Mouse (Mus musculus) heart, adult 2 months (tissue): Measurements from ENCODE around the gene Sympk.

Experiments
- CTCF ChIP-seq: fragments of 200-600 bp; IDR thresholded peaks from 2 replicates; pipeline ENCODE4 v1.8.1; 2022; ENCODE audit warnings: antibody characterized with exemption, mild to moderate bottlenecking, moderate library complexity
- EP300 ChIP-seq: fragments of 200-500 bp; IDR thresholded peaks from 2 replicates; pipeline ENCODE4 v1.6.1; 2011; ENCODE audit warnings: low read depth, low read length, control low read depth; ENCODE audit not compliant: insufficient read depth
- POLR2A ChIP-seq: fragments of 200-500 bp; IDR thresholded peaks from 2 replicates; pipeline ENCODE4 v1.6.1; 2011; ENCODE audit warnings: mild to moderate bottlenecking, low read depth, low read length, control low read depth; ENCODE audit not compliant: insufficient read depth

DNA sequence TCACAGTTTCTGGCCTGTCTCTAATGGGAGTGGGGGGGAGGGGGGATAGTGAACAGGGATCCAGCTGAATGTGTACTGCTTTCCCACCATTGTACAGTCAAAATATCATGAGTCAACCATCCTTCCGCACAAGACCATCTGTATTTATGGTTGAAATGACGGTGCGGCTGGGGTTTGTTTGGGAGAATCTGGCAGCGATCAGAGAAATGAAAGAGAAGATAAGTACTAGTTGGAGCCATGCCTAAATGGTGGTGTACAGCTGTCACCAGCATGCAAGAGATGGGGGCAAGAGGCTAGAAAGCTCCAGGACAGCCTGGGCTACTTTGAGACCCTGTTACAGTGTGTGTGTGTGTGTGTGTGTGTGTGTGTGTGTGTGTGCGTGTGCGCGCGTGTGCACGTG lies 45.8 kb upstream of the Sympk start:
- TF ChIP-seq CTCF (no peak), EP300 (no peak), POLR2A (no peak)
